Mouse (Mus musculus): ENCODE data around the gene 9530003J23Rik.

- no peak for TF ChIP-seq CTCF (conservative IDR thresholded peaks at IDR 0.05; ENCODE audit: low read length)
- no peak for TF ChIP-seq POU5F1 (IDR thresholded peaks at IDR 0.05; ENCODE audit: borderline replicate concordance, low read length)
- no peak for TF ChIP-seq NANOG (IDR thresholded peaks at IDR 0.05; ENCODE audit: borderline replicate concordance, low read length)
Observed at GRCm38 (mm10) chr10:117287226-117287850, 48.8 kb upstream of the 9530003J23Rik start.

All from E14TG2a.4 (cell line).